Mouse (Mus musculus): ENCODE data around the gene Noxa1. TPM values are rescaled to one million over a fixed set of nuclear protein-coding genes. Genes with fewer than 3 reads are reported as not detected.

Gene Noxa1
- polyA plus RNA-seq, 1 experiment: 2.4 TPM

DNA sequence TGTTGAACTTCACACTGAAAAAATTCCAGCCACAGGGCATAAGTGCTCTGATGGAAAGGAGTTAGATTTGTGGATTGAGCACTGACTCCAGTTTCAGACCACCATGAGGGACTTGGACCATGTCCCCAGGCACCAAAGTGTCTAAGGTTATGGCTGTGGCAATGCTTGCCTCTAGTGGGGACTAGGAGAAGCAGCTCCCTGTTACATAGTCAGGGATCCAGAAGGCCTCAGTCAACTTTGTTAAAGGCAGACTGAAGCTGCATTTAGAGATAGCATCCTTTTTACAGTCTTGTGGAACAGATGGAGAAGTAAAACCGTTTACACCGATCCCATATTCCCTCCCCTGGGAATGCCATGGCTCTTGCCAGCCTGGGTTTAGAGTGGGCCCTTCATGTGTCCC, 9.2 kb upstream of the Noxa1 start:
- no peak overlapping the region for H3K4me3 ChIP-seq (replicated peaks; ENCODE audit: extremely low read depth, low read depth, low read length)
- no peak for TF ChIP-seq POLR2A (IDR thresholded peaks at IDR 0.05; ENCODE audit: borderline replicate concordance, extremely low read depth, low read depth, low read length)
- TF ChIP-seq CTCF (IDR thresholded peaks at IDR 0.05; ENCODE audit: insufficient read depth, low read length): no peak
- H3K4me1 ChIP-seq (ENCODE audit: control insufficient read depth, insufficient read depth, low read length): peaks cover 9% of the 10 kb centered on the region
- DNase-seq: no peak
- WGBS: 79% methylated on average over 2 of the region's 2 CpGs

DNA sequence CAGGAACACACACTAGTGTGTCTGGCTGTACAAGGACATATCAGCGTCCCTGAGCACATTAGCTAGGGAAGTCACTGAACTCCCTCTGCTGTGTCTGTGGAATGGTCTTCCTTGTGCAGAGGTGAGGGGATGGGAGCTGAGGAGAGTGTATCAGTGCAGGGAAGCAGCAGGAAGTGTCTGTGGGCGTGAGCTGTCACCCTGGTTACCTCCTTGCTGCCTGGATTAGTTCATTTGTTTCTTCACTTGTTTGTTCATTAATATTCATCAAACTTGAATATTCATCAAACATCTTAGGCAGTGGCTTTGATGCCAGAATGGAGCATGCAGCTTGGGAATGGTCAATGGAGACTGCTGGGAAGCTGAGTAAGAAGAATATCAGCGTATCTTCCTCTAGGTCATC, 4.8 kb upstream of the Noxa1 start:
- TF ChIP-seq POLR2A (IDR thresholded peaks at IDR 0.05; ENCODE audit: borderline replicate concordance, extremely low read depth, low read depth, low read length) (no peak), CTCF (IDR thresholded peaks at IDR 0.05; ENCODE audit: insufficient read depth, low read length) (no peak)
- no peak for DNase-seq
- no peak overlapping the region for H3K4me3 ChIP-seq (replicated peaks; ENCODE audit: extremely low read depth, low read depth, low read length)
- 86% methylated on average over 3 of the region's 3 CpGs for WGBS
- H3K4me1 ChIP-seq (ENCODE audit: control insufficient read depth, insufficient read depth, low read length): no peaks in the 10 kb centered on the region; the same call in 1 of the 2 replicates

DNA sequence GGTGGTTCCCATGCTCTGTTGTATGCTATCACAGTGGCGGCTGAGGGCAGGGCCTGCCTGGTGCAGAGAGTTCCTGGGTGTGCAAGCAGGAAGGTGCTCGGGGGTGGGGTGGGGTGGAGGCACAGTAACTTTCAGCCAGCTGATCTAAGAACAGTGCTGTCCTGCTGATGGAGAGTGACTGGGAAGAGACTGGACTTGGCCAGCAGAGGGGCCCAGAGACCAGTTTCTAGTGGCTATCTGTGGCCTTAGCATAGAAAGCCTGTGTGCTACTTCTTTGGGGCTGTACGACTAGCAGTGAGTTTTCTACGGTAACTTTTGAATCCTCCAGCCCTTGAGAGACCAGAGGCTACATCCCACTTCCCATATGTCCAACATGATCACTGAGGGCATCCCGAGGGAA, 4.0 kb upstream of the Noxa1 start:
- peak; percentile 42 for DNase-seq
- TF ChIP-seq POLR2A (IDR thresholded peaks at IDR 0.05; ENCODE audit: borderline replicate concordance, extremely low read depth, low read depth, low read length) (no peak), CTCF (IDR thresholded peaks at IDR 0.05; ENCODE audit: insufficient read depth, low read length) (peak; percentile 76)
- no peaks in the 10 kb centered on the region; the same call in 1 of the 2 replicates for H3K4me1 ChIP-seq (ENCODE audit: control insufficient read depth, insufficient read depth, low read length)
- no peak overlapping the region for H3K4me3 ChIP-seq (replicated peaks; ENCODE audit: extremely low read depth, low read depth, low read length)
- WGBS: 35% methylated on average over 5 of the region's 5 CpGs

DNA sequence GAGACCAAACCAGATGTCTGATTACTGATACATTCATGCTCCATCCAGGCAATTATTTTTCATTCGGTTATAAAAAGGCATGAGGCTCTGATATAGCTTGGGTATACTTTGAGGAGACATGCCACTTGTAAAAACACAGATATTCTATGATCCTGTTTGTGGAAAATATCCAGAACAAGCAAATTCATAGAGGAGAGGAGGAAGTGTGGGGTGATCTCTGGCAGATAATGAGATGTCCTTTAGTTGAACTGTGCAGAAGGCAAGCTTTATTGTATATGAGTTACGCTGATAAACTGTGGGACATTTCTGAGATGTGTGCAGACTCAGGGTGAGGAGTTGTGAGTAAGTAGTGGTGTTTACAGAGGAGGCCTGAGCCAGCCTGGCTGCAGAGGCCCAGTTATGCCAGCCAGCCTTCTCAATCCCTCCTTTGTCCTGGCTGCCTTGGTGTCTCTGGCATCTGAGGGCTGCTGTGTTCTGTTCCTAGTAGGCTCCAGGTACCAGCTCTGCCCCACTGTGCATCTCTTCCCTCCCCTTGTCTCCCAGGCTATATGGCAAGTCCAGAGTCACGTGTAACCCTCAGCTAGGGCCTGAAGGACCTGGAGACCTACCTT, 3.2 kb upstream of the Noxa1 start:
- H3K4me3 ChIP-seq (replicated peaks; ENCODE audit: extremely low read depth, low read depth, low read length): no peak overlapping the region
- 63% methylated on average over 3 of the region's 3 CpGs for WGBS
- no peak for DNase-seq
- TF ChIP-seq CTCF (IDR thresholded peaks at IDR 0.05; ENCODE audit: insufficient read depth, low read length) (no peak), POLR2A (IDR thresholded peaks at IDR 0.05; ENCODE audit: borderline replicate concordance, extremely low read depth, low read depth, low read length) (no peak)
- H3K4me1 ChIP-seq (ENCODE audit: control insufficient read depth, insufficient read depth, low read length): no peaks in the 10 kb centered on the region

DNA sequence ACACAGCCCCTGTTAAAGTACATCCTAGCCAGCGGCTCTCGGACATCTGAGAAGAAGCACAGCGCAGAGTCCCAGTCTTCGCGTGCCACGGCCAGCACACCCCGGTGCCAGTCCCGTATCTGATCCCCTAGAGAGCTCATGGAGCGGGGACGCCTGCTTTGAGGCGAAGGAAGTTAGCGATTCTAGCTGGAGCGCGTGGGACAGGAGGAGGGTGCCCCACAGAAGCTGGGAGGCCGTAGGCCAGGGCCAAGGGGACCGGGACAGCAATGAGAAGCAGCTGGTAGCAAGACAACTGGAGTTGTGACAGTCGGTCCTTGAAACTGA, 202 bp downstream of the Noxa1 start:
- WGBS: 41% methylated on average over 17 of the region's 17 CpGs
- DNase-seq: no peak
- no peak overlapping the region for H3K4me3 ChIP-seq (replicated peaks; ENCODE audit: extremely low read depth, low read depth, low read length)
- H3K4me1 ChIP-seq (ENCODE audit: control insufficient read depth, insufficient read depth, low read length): no peaks in the 10 kb centered on the region
- TF ChIP-seq CTCF (IDR thresholded peaks at IDR 0.05; ENCODE audit: insufficient read depth, low read length) (no peak), POLR2A (IDR thresholded peaks at IDR 0.05; ENCODE audit: borderline replicate concordance, extremely low read depth, low read depth, low read length) (no peak)

DNA sequence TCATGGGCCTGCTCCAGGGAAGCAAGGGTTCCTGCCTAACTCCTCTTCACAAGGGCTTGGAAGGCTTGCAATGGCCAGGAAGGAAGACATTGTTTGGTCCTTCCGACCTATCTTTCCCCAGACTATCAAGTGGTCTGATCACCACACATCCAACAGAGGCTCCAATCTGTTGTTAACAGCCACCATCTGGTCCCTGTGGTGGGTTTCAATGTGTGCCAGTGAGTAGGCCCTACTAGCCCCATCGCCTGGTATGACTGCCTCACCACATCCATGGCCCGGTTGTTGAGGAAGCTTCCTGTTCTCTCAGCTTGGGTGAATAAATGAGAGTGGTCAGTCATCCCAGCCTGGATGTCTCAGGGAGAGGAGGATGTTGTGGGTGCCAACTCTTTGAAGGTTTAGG, 6.3 kb downstream of the Noxa1 start:
- no peak for DNase-seq
- no peaks in the 10 kb centered on the region for H3K4me1 ChIP-seq (ENCODE audit: control insufficient read depth, insufficient read depth, low read length)
- TF ChIP-seq CTCF (IDR thresholded peaks at IDR 0.05; ENCODE audit: insufficient read depth, low read length) (no peak), POLR2A (IDR thresholded peaks at IDR 0.05; ENCODE audit: borderline replicate concordance, extremely low read depth, low read depth, low read length) (no peak)
- 64% methylated on average over 3 of the region's 3 CpGs for WGBS
- H3K4me3 ChIP-seq (replicated peaks; ENCODE audit: extremely low read depth, low read depth, low read length): no peak overlapping the region

DNA sequence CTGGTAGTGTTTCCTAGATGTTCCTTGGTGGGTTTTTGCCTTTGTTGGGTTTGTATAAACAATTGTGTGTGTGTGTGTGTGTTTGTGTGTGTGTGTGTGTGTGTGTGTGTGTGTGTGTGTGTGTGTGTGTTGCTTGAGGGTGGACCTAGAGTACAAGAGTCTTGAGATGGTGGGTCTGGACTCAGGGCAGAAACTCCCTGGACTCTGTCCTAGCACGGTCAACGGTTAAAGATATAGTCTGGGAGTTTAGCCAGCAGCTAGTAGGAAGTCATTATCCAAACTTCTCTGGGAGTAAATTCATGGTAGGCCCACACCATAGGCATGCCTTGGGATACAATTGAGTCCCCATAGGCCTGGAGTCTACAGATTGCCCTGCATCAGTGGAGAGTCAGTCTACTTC, 7.1 kb downstream of the Noxa1 start:
- Histone ChIP-seq H3K4me1 (ENCODE audit: control insufficient read depth, insufficient read depth, low read length) (no peaks in the 10 kb centered on the region), H3K4me3 (replicated peaks; ENCODE audit: extremely low read depth, low read depth, low read length) (no peak overlapping the region)
- DNase-seq: no peak
- TF ChIP-seq POLR2A (IDR thresholded peaks at IDR 0.05; ENCODE audit: borderline replicate concordance, extremely low read depth, low read depth, low read length) (no peak), CTCF (IDR thresholded peaks at IDR 0.05; ENCODE audit: insufficient read depth, low read length) (no peak)
- 35% methylated on average over 2 of the region's 2 CpGs for WGBS

DNA sequence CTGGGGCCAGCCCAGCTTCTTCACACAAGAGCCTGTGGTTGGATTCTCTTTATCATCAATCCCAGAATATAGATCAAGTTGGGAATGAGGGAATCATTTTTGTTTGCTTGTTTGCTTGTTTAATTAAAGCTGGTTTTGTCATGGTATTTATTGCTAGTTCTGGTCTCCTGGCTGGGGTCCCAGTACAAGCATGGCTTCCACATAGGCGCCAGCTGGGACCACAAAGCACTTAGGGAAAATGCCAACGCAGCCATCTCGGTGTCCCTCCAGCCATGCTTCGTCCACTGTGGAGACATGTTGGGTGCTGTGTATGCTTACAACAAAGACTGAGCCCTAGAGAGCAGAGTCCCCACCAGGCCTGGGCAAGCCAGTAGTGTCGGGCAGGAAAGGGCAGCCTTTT, 9.4 kb downstream of the Noxa1 start:
- TF ChIP-seq POLR2A (IDR thresholded peaks at IDR 0.05; ENCODE audit: borderline replicate concordance, extremely low read depth, low read depth, low read length): no peak
- no peak for TF ChIP-seq CTCF (IDR thresholded peaks at IDR 0.05; ENCODE audit: insufficient read depth, low read length)
- 84% methylated on average over 5 of the region's 5 CpGs for WGBS
- no peaks in the 10 kb centered on the region for H3K4me1 ChIP-seq (ENCODE audit: control insufficient read depth, insufficient read depth, low read length)
- H3K4me3 ChIP-seq (replicated peaks; ENCODE audit: extremely low read depth, low read depth, low read length): no peak overlapping the region
- DNase-seq: no peak

DNA sequence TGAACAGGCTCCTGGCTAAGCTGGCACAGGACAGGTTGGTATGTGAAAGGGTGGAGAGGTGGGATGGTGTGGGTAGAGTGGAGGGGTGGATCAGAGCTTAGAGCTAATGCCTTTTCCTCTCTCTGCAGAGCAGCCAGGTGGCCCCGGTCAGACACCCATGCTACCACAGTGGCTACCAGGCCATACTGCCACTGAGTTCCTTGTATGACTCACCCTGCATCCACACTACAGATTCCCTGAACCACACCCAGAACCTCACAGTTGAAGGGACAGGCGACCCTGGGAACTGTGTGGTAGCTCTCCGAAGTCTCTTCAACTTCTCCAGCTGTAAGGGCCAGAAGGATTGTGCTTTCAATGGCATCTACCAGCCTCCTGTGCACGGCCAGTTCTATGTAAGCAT, 11.3 kb downstream of the Noxa1 start:
- DNase-seq: no peak
- TF ChIP-seq CTCF (IDR thresholded peaks at IDR 0.05; ENCODE audit: insufficient read depth, low read length): no peak
- TF ChIP-seq POLR2A (IDR thresholded peaks at IDR 0.05; ENCODE audit: borderline replicate concordance, extremely low read depth, low read depth, low read length): no peak
- H3K4me1 ChIP-seq (ENCODE audit: control insufficient read depth, insufficient read depth, low read length): no peaks in the 10 kb centered on the region
- H3K4me3 ChIP-seq (replicated peaks; ENCODE audit: extremely low read depth, low read depth, low read length): no peak overlapping the region
- WGBS: 76% methylated on average over 4 of the region's 4 CpGs

DNA sequence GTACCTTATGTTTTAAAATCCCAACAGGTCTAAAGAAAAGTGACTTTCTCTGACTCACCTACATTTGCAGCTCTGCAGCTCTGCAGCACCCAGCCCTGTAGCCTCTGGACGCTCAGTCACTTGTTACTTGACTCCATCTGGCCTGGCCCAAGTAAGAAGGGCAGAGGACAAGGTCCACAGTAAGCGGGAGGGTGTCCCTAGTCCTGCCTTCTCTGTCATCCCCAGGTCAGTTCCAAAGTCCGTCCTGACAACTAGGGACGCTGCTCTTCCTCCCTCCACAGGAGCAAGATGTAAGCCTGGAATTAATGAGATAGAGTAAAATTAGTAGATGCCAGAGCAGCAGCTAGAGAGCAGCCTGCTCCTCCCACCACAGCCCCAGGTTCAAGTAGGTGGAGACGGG, 14.9 kb downstream of the Noxa1 start, which contains the start of gene Entpd8:
Gene Entpd8, plus strand, starts transcription at position 229 of the 400 bp plus-strand sequence.
- TF ChIP-seq CTCF (IDR thresholded peaks at IDR 0.05; ENCODE audit: insufficient read depth, low read length): no peak
- TF ChIP-seq POLR2A (IDR thresholded peaks at IDR 0.05; ENCODE audit: borderline replicate concordance, extremely low read depth, low read depth, low read length): no peak
- H3K4me3 ChIP-seq (replicated peaks; ENCODE audit: extremely low read depth, low read depth, low read length): no peak within 1 kb of the TSS
- no peak for DNase-seq
- 63% methylated on average over 5 of the region's 5 CpGs for WGBS
- no peaks in the 10 kb centered on the region for H3K4me1 ChIP-seq (ENCODE audit: control insufficient read depth, insufficient read depth, low read length)

Measured in lung, adult 2 months (tissue).